Mouse (Mus musculus) MEL (cell line): Measurements from ENCODE around the gene Abcb9. TPM values are rescaled to one million over a fixed set of nuclear protein-coding genes. Genes with fewer than 3 reads are reported as not detected.

Experiments used
- DNase-seq: peaks from one replicate; pipeline ENCODE4 v3.0.0; 2011; ENCODE audit warnings: low read depth, low spot score
- H3K27ac ChIP-seq: 2 replicates; pipeline ENCODE4 v1.5.1; 2012; ENCODE audit warnings: low read depth, mild to moderate bottlenecking, control low read depth, low read length, moderate library complexity; ENCODE audit not compliant: control insufficient read depth
- H3K27me3 ChIP-seq, 2 experiments: fragments of 150-350 bp in 1 of 2; sonication (generic) in 1 of 2; 2 replicates each; pipeline ENCODE4 v1.6.1; 2012; ENCODE audit warnings: low read length in 2 of 2, mild to moderate bottlenecking in 2 of 2, improper control_type of control experiment in 1 of 2, moderate library complexity in 1 of 2; ENCODE audit not compliant: insufficient read depth in 2 of 2, control insufficient read depth in 1 of 2
- H3K36me3 ChIP-seq, 2 experiments: 2 replicates each; pipeline ENCODE4 v1.6.1; 2012 to 2014; ENCODE audit warnings: low read length in 2 of 2, improper control_type of control experiment in 1 of 2, inconsistent platforms in 1 of 2, mild to moderate bottlenecking in 1 of 2; ENCODE audit not compliant: insufficient read depth in 2 of 2, control insufficient read depth in 1 of 2
- H3K4me1 ChIP-seq, 2 experiments: fragments of 150-350 bp in 1 of 2; sonication (generic) in 1 of 2; 2 replicates each; pipeline ENCODE4 v1.6.1; 2012; ENCODE audit warnings: low read length in 2 of 2, improper control_type of control experiment in 1 of 2, mild to moderate bottlenecking in 1 of 2; ENCODE audit not compliant: insufficient read depth in 2 of 2, control insufficient read depth in 1 of 2
- H3K4me3 ChIP-seq, 2 experiments: fragments of 150-350 bp in 1 of 2; sonication (generic) in 1 of 2; 2 replicates each; pipeline ENCODE4 v1.5.1; 2012; ENCODE audit warnings: low read depth in 2 of 2, low read length in 2 of 2, mild to moderate bottlenecking in 2 of 2, moderate library complexity in 2 of 2, control low read depth in 1 of 2, improper control_type of control experiment in 1 of 2; ENCODE audit not compliant: control insufficient read depth in 1 of 2, insufficient read depth in 1 of 2
- H3K79me2 ChIP-seq: 2 replicates; pipeline ENCODE4 v1.6.1; 2012; ENCODE audit warnings: mild to moderate bottlenecking, low read length, moderate library complexity; ENCODE audit not compliant: control insufficient read depth, poor library complexity, insufficient read depth
- H3K9ac ChIP-seq: 2 replicates; pipeline ENCODE4 v1.6.1; 2012; ENCODE audit warnings: low read depth, mild to moderate bottlenecking, control low read depth, low read length, moderate library complexity; ENCODE audit not compliant: control insufficient read depth, poor library complexity, severe bottlenecking
- H3K9me3 ChIP-seq: fragments of 150-350 bp; sonication (generic); replicated peaks from 2 replicates; pipeline ENCODE4 v1.6.1; 2012; ENCODE audit warnings: mild to moderate bottlenecking, low read length, improper control_type of control experiment, moderate library complexity; ENCODE audit not compliant: insufficient read depth
- CHD1 ChIP-seq: IDR thresholded peaks from 2 replicates; pipeline ENCODE4 v1.6.1; 2012; ENCODE audit warnings: low read depth, mild to moderate bottlenecking, inconsistent platforms, low read length, improper control_type of control experiment
- CHD2 ChIP-seq: IDR thresholded peaks from 2 replicates; pipeline ENCODE4 v1.6.1; 2011; ENCODE audit warnings: low read length, improper control_type of control experiment
- CTCF ChIP-seq, 3 experiments: IDR thresholded peaks in 2 of 3; conservative IDR thresholded peaks in 1 of 3; 2 replicates each; pipeline ENCODE4 v1.5.1; 2011 to 2012; ENCODE audit warnings: low read length in 3 of 3, low read depth in 2 of 3, mild to moderate bottlenecking in 2 of 3, improper control_type of control experiment in 1 of 3, inconsistent platforms in 1 of 3, mixed read lengths in 1 of 3, moderate library complexity in 1 of 3; ENCODE audit not compliant: control insufficient read depth in 1 of 3, insufficient read depth in 1 of 3, poor library complexity in 1 of 3, severe bottlenecking in 1 of 3
- E2F4 ChIP-seq: IDR thresholded peaks from 2 replicates; pipeline ENCODE4 v1.6.1; 2011; ENCODE audit warnings: low read depth, low read length, improper control_type of control experiment, borderline replicate concordance
- EP300 ChIP-seq, 2 experiments: IDR thresholded peaks; 2 replicates each; pipeline ENCODE4 v1.6.1; 2011; ENCODE audit warnings: improper control_type of control experiment in 2 of 2, low read length in 2 of 2, low read depth in 1 of 2, mild to moderate bottlenecking in 1 of 2
- GABPA ChIP-seq: IDR thresholded peaks from 2 replicates; pipeline ENCODE4 v1.6.1; 2012; ENCODE audit warnings: low read depth, mild to moderate bottlenecking, inconsistent platforms, low read length, improper control_type of control experiment, moderate library complexity
- GATA1 ChIP-seq: IDR thresholded peaks from 2 replicates; pipeline ENCODE4 v1.6.1; 2011; ENCODE audit warnings: low read depth, low read length, improper control_type of control experiment
- JUND ChIP-seq: IDR thresholded peaks from 2 replicates; pipeline ENCODE4 v1.6.1; 2011; ENCODE audit warnings: low read depth, mild to moderate bottlenecking, improper control_type of control experiment, low read length
- MAFK ChIP-seq: IDR thresholded peaks from 2 replicates; pipeline ENCODE4 v1.6.1; 2011; ENCODE audit warnings: low read depth, mild to moderate bottlenecking, low read length, improper control_type of control experiment, borderline replicate concordance
- MAX ChIP-seq: IDR thresholded peaks from 2 replicates; pipeline ENCODE4 v1.6.1; 2011; ENCODE audit warnings: low read length, improper control_type of control experiment
- MEF2A ChIP-seq: IDR thresholded peaks from 2 replicates; pipeline ENCODE4 v1.6.1; 2014; ENCODE audit warnings: low read depth, mild to moderate bottlenecking, inconsistent platforms, low read length, improper control_type of control experiment; ENCODE audit not compliant: poor library complexity, insufficient replicate concordance, severe bottlenecking; ENCODE audit errors: extremely low read depth
- MXI1 ChIP-seq: IDR thresholded peaks from 2 replicates; pipeline ENCODE4 v1.6.1; 2011; ENCODE audit warnings: mild to moderate bottlenecking, low read depth, low read length, improper control_type of control experiment
- MYB ChIP-seq: IDR thresholded peaks from 2 replicates; pipeline ENCODE4 v1.6.1; 2011; ENCODE audit warnings: mild to moderate bottlenecking, low read depth, low read length, improper control_type of control experiment
- MYC ChIP-seq: IDR thresholded peaks from 2 replicates; pipeline ENCODE4 v1.6.1; 2011; ENCODE audit warnings: low read depth, mild to moderate bottlenecking, low read length, improper control_type of control experiment, moderate library complexity
- NRF1 ChIP-seq: IDR thresholded peaks from 2 replicates; pipeline ENCODE4 v1.6.1; 2014; ENCODE audit warnings: low read depth, mild to moderate bottlenecking, inconsistent platforms, low read length, improper control_type of control experiment, moderate library complexity; ENCODE audit not compliant: poor library complexity, insufficient read depth, severe bottlenecking
- POLR2A ChIP-seq, 2 experiments: IDR thresholded peaks; 2 replicates each; pipeline ENCODE4 v1.6.1; 2011 to 2012; ENCODE audit warnings: low read length in 2 of 2, mild to moderate bottlenecking in 2 of 2, control low read depth in 1 of 2, improper control_type of control experiment in 1 of 2, low read depth in 1 of 2, moderate library complexity in 1 of 2; ENCODE audit not compliant: control insufficient read depth in 1 of 2, insufficient read depth in 1 of 2, poor library complexity in 1 of 2
- POLR2AphosphoS2 ChIP-seq: IDR thresholded peaks from 2 replicates; pipeline ENCODE4 v1.6.1; 2011; ENCODE audit warnings: low read length, improper control_type of control experiment
- POLR2AphosphoS5 ChIP-seq: IDR thresholded peaks from 2 replicates; pipeline ENCODE4 v1.6.1; 2012; ENCODE audit warnings: low read depth, borderline replicate concordance, mild to moderate bottlenecking, inconsistent platforms, low read length, moderate library complexity, mixed read lengths
- RCOR1 ChIP-seq: IDR thresholded peaks from 2 replicates; pipeline ENCODE4 v1.6.1; 2012; ENCODE audit warnings: low read depth, mild to moderate bottlenecking, inconsistent platforms, low read length, improper control_type of control experiment
- SIN3A ChIP-seq: IDR thresholded peaks from 2 replicates; pipeline ENCODE4 v1.6.1; 2012; ENCODE audit warnings: low read length, improper control_type of control experiment, inconsistent platforms
- TAL1 ChIP-seq: IDR thresholded peaks from 2 replicates; pipeline ENCODE4 v1.6.1; 2012; ENCODE audit warnings: mild to moderate bottlenecking, inconsistent platforms, low read length, moderate library complexity, mixed read lengths
- USF2 ChIP-seq, 2 experiments: IDR thresholded peaks; 2 replicates each; pipeline ENCODE4 v1.6.1; 2011 to 2012; ENCODE audit warnings: improper control_type of control experiment in 2 of 2, low read length in 2 of 2, borderline replicate concordance in 1 of 2, inconsistent platforms in 1 of 2, low read depth in 1 of 2, mild to moderate bottlenecking in 1 of 2; ENCODE audit not compliant: insufficient read depth in 1 of 2
- ZC3H11A ChIP-seq: IDR thresholded peaks from 2 replicates; pipeline ENCODE4 v1.6.1; 2012; ENCODE audit warnings: low read depth, mild to moderate bottlenecking, inconsistent platforms, low read length, improper control_type of control experiment
- ZMIZ1 ChIP-seq: IDR thresholded peaks from 2 replicates; pipeline ENCODE4 v1.6.1; 2012; ENCODE audit warnings: low read depth, mild to moderate bottlenecking, inconsistent platforms, low read length, improper control_type of control experiment, moderate library complexity
- polyA plus RNA-seq, 2 experiments: library from polyadenylated mRNA; stranded (reverse) in 1 of 2; unstranded in 1 of 2; fragments of >175 nt in 1 of 2; fragments of >200 nt in 1 of 2; gene quantifications; 2 replicates each; pipeline versions ENCODE4 v1.2.1 to v1.2.4; 2012; ENCODE audit warnings: low replicate concordance in 2 of 2, low read depth in 1 of 2; ENCODE audit not compliant: insufficient read length in 2 of 2, insufficient read depth in 1 of 2, missing spikeins in 1 of 2
- total RNA-seq: library from RNA; depleted of rRNA; stranded (reverse); fragments of 300-350 nt; gene quantifications from 2 replicates; pipeline ENCODE4 v1.2.3, GENCODE M21; 2012

Gene Abcb9
- total and polyA plus RNA-seq, 3 experiments: 2.4 to 8.1 TPM; not detected in 1

DNA sequence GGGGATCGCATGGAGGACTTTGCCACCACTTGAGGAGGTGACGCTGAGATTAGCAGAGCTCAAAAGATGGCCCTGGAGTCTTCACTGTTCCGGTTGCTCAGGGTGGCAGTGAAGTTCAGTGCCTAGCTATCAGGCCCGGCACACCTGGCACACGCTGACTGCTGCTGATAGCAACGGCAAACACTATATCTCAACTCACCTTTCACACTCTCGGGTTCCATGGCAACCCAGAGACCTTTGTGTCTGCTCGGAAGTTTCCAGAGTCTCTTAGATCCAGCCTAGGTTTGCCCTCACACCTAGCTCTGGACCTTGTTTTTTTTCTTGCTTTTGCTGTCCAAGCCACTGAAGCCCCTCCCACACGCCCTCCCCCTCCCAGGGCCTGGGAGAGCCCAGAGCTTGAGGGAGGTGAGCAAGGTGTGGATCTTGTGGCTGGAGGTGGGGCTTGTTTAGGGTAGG lies 3.6 kb downstream of the Abcb9 start (continued):
- TF ChIP-seq MEF2A (no peak), SIN3A (peak; percentile 37; the same call in 1 of the 2 replicates), TAL1 (peak; percentile 78), POLR2A (IDR thresholded peaks at IDR 0.05; ENCODE audit: control insufficient read depth in 1 of 2, insufficient read depth in 1 of 2, low read depth in 1 of 2, low read length in 2 of 2, poor library complexity in 1 of 2) (no peak), E2F4 (no peak), MYC (no peak), RCOR1 (no peak), MXI1 (no peak), EP300 (IDR thresholded peaks at IDR 0.05; ENCODE audit: low read depth in 1 of 2, low read length in 2 of 2) (peak; percentile 59 to 91), POLR2AphosphoS2 (no peak)

DNA sequence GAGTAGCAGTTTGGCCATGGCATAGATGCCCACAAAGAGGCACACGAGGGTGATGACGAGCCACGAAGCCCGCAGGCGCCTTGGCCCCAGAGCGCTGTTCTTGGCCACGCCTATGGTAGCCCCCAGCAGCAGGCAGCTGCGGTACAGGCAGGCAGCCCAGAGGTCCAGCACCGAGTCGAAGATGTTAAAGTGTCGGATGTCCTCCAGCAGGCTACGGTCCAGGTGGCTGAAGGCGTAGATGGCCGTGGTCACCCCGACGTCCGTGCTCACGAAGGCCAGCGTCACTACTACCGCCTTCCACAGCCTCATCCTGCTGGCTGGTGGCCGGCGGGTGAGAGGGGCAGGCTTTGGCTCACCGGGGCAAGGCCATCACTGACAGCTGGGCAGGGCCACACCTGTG lies 5.7 kb downstream of the Abcb9 start:
- Histone ChIP-seq H3K36me3 (peaks cover 0 to 3% of the 10 kb centered on the region in 2 experiments; a peak in 2 of 4 replicates), H3K79me2 (no peaks in the 10 kb centered on the region), H3K4me1 (peaks cover 6 to 10% of the 10 kb centered on the region in 2 experiments), H3K4me3 (no peak overlapping the region), H3K9ac (no peak overlapping the region), H3K9me3 (no peaks in the 10 kb centered on the region), H3K27ac (no peak overlapping the region), H3K27me3 (no peaks in the 10 kb centered on the region)
- no peak for TF ChIP-seq MYB
- no peak for TF ChIP-seq POLR2AphosphoS5
- TF ChIP-seq MAX: no peak
- no peak for TF ChIP-seq CHD2
- TF ChIP-seq GABPA: no peak
- no peak for TF ChIP-seq NRF1
- TF ChIP-seq GATA1: no peak
- no peak for TF ChIP-seq MYC
- no peak for TF ChIP-seq SIN3A
- TF ChIP-seq ZC3H11A: no peak
- no peak for TF ChIP-seq JUND
- TF ChIP-seq ZMIZ1: no peak
- DNase-seq: no peak

DNA sequence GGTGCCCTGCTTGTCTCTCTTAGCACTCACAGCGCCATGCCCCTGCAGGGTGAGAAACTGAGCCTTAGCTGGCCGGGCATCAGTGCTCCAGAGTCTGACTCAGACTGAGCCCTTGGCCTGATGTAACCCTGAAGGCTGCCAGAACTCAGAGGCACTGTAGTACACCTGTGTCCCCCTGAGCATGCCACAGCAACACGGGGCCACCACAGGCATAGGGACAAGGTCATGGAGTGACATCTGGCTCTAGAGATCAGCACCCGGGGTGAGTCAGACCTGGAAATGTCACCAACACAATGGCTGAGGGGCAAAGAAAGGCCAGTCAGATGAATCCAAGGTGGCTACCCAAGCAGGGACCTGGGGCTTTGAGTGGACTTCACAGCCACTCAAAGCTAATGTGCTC lies 8.7 kb downstream of the Abcb9 start:
- H3K4me1 ChIP-seq: 0 out of 4 replicates have a peak, but pooled peaks cover 0 to 4% of the 10 kb centered on the region in 2 experiments

More for the DNA sequence above, 8.7 kb downstream of the Abcb9 start:
- Histone ChIP-seq H3K27ac (no peak overlapping the region), H3K9me3 (no peaks in the 10 kb centered on the region), H3K36me3 (no peaks in the 10 kb centered on the region; a peak in 1 of 4 replicates)
- no peak for DNase-seq
- no peak for TF ChIP-seq CTCF (IDR thresholded peaks at IDR 0.05 in 2 of 3, conservative IDR thresholded peaks at IDR 0.05 in 1 of 3; ENCODE audit: control insufficient read depth in 1 of 3, insufficient read depth in 1 of 3, low read depth in 2 of 3, low read length in 3 of 3, poor library complexity in 1 of 3, severe bottlenecking in 1 of 3)
- TF ChIP-seq GATA1: no peak
- no peak for TF ChIP-seq CHD1
- no peak for TF ChIP-seq MEF2A
- no peak for TF ChIP-seq USF2 (IDR thresholded peaks at IDR 0.05; ENCODE audit: borderline replicate concordance in 1 of 2, insufficient read depth in 1 of 2, low read depth in 1 of 2, low read length in 2 of 2)
- TF ChIP-seq SIN3A: no peak
- no peak for TF ChIP-seq MAFK
- no peak for TF ChIP-seq NRF1
- TF ChIP-seq POLR2AphosphoS5: no peak
- TF ChIP-seq, all 39 proteins: peak for 0
- no peaks in the 10 kb centered on the region for H3K79me2 ChIP-seq
- H3K4me3 ChIP-seq: no peak overlapping the region
- H3K27me3 ChIP-seq: no peaks in the 10 kb centered on the region
- no peak overlapping the region for H3K9ac ChIP-seq
